Mouse (Mus musculus) neutrophil, adult 5-6 weeks (primary cell): ENCODE results near the gene Cd38. TPM values are rescaled to one million over a fixed set of nuclear protein-coding genes. Genes with fewer than 3 reads are reported as not detected.
"Not testable (repeated sequence)": the region's sequence is repeated elsewhere in the genome, so short reads cannot be mapped to it uniquely, and the experiment has no call there.

Experiments used
- ATAC-seq: fragments of 151-379, 151-347 bp; 2 replicates; pipeline ENCODE4 v1.8.0; 2017; ENCODE audit warnings: mild to moderate bottlenecking, moderate TSS enrichment; ENCODE audit not compliant: insufficient number of reproducible peaks, poor library complexity, low FRiP score, severe bottlenecking; ENCODE audit errors: extremely low read depth
- total RNA-seq: library from RNA; stranded (forward); fragments of 200-1000 nt; gene quantifications from 2 replicates; pipeline ENCODE4 v1.2.3, GENCODE M21; 2017

Gene Cd38
- total RNA-seq, 1 experiment from 2014 or later: 74.3 TPM

- ATAC-seq: peak; percentile 38; the same call in 1 of the 2 replicates
Measured at GRCm38 (mm10) chr5:43853868-43854488, 14.4 kb upstream of the Cd38 start.

GRCm38 (mm10) chr5:43855769-43856168 is 12.6 kb upstream of the Cd38 start:
- ATAC-seq: peak; percentile 63

GRCm38 (mm10) chr5:43859663-43860062 is 8.7 kb upstream of the Cd38 start:
- no peak for ATAC-seq

- ATAC-seq: no peak
Measured at GRCm38 (mm10) chr5:43860096-43860495, 8.3 kb upstream of the Cd38 start.

- no peak for ATAC-seq
Measured at GRCm38 (mm10) chr5:43860670-43861431, 7.5 kb upstream of the Cd38 start.

GRCm38 (mm10) chr5:43863642-43864041 is 4.7 kb upstream of the Cd38 start:
- no peak for ATAC-seq

- no peak for ATAC-seq
Measured at GRCm38 (mm10) chr5:43865316-43865715, 3.0 kb upstream of the Cd38 start.

- peak; percentile 28 for ATAC-seq
Measured at GRCm38 (mm10) chr5:43868711-43869600, 603 bp downstream of the Cd38 start.

GRCm38 (mm10) chr5:43871845-43872244 is 3.5 kb downstream of the Cd38 start:
- peak; percentile 52; the same call in 1 of the 2 replicates for ATAC-seq

GRCm38 (mm10) chr5:43872652-43873051 is 4.3 kb downstream of the Cd38 start:
- ATAC-seq: no peak

- ATAC-seq: peak; percentile 33; the same call in 1 of the 2 replicates
Measured at GRCm38 (mm10) chr5:43882034-43882433, 13.7 kb downstream of the Cd38 start.

GRCm38 (mm10) chr5:43885060-43885820 is 16.9 kb downstream of the Cd38 start:
- peak; percentile 84 for ATAC-seq

- peak; percentile 69; the same call in 1 of the 2 replicates for ATAC-seq
Measured at GRCm38 (mm10) chr5:43892386-43892785, 24.0 kb downstream of the Cd38 start.

GRCm38 (mm10) chr5:43894113-43894512 is 25.8 kb downstream of the Cd38 start:
- peak; percentile 81 for ATAC-seq

GRCm38 (mm10) chr5:43895931-43896330 is 27.6 kb downstream of the Cd38 start:
- no peak for ATAC-seq

- ATAC-seq: no peak
Measured at GRCm38 (mm10) chr5:43904685-43905084, 36.3 kb downstream of the Cd38 start.

GRCm38 (mm10) chr5:43909213-43909612 is 40.9 kb downstream of the Cd38 start:
- ATAC-seq: no peak

- no peak for ATAC-seq
Measured at GRCm38 (mm10) chr5:43910006-43910405, 41.7 kb downstream of the Cd38 start.

- ATAC-seq: not testable (repeated sequence)
Measured at GRCm38 (mm10) chr5:43912844-43913243, 44.5 kb downstream of the Cd38 start, which contains the start of gene Gm7879. TSS of gene Gm7879 (plus strand) at chr5:43913144.
